Mouse (Mus musculus): Measurements from ENCODE around the gene Prune2. TPM values are rescaled to one million over a fixed set of nuclear protein-coding genes. Genes with fewer than 3 reads are reported as not detected.

Gene Prune2
- 0.26 and 0.35 TPM in 2 replicates for polyA plus RNA-seq (2012; rRNA removed; ENCODE audit: low replicate concordance)

DNA sequence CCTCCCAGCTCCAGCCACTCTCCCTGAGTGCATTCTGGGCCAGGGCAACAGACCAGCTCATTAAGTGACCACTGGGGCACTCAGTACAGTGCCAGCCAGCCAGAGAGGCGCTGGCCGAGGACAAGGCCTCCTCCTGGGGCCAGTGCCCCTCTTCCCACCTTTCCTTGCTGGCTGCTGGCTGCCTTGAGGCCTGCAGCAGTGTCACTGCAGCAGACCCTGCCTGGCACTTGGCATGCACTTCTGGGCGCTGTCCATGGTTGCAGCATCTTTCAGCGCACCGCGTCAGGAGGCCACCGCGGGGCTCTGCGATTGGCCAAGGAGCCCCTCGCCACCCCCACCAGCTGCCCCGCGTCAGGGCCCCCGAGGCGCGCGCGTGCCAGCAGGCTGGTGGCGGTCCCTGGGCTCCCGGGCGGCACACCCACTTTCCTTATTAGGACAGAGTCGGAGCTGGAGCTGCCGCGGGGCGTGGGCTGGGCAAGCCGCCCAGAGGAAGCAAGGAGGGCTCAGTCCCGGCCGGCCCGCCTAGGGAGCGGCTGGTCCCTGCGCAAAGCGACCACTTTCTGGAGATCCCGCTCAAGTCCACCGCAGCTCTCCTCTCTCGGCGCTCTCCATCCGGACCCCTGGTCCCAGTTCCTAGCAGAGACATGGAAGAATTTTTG, at the start of gene Prune2:
Prune2 (plus strand) TSS at position 506 of the 659 bp plus-strand sequence.

Other genes starting within 250 kb of the Prune2 start
- 0.29 and 0.38 TPM in 2 replicates for gene Vps13a, start 175.2 kb upstream of the Prune2 start, polyA plus RNA-seq (2012; rRNA removed; ENCODE audit: low replicate concordance)
- not detected in 2 replicates for gene Foxb2, start 82.3 kb upstream of the Prune2 start, polyA plus RNA-seq (2012; rRNA removed; ENCODE audit: low replicate concordance)